Mouse (Mus musculus) thymus, postnatal 25 days (tissue): Measurements from ENCODE around the gene Doc2a.

ENCODE experiments used
- DNase-seq: peaks from one replicate; pipeline ENCODE4 v3.0.0; 2022

The Doc2a gene

GRCm38 (mm10) chr7:126847116-126847420 lies at the start of gene Doc2a:
Doc2a (plus strand) TSS chr7:126847416.
- no peak for DNase-seq

- no peak for DNase-seq
These were observed 48.8 kb upstream of the Doc2a start for GRCm38 (mm10) chr7:126798127-126799049.

GRCm38 (mm10) chr7:126799050-126799467 lies 48.2 kb upstream of the Doc2a start:
- DNase-seq, result peak; percentile 97

GRCm38 (mm10) chr7:126799468-126800268 lies 47.5 kb upstream of the Doc2a start:
- no peak for DNase-seq

- DNase-seq, result no peak
These were observed 46.8 kb upstream of the Doc2a start for GRCm38 (mm10) chr7:126800269-126801056.

- no peak for DNase-seq
These were observed 46.2 kb upstream of the Doc2a start for GRCm38 (mm10) chr7:126801057-126801422.

- DNase-seq, result no peak
These were observed 44.9 kb upstream of the Doc2a start for GRCm38 (mm10) chr7:126802134-126802889.

- DNase-seq, result no peak
These were observed 44.0 kb upstream of the Doc2a start for GRCm38 (mm10) chr7:126803181-126803580.

- no peak for DNase-seq
These were observed 43.5 kb upstream of the Doc2a start for GRCm38 (mm10) chr7:126803751-126804150.

- DNase-seq, result no peak
These were observed 40.3 kb upstream of the Doc2a start for GRCm38 (mm10) chr7:126806956-126807355.

GRCm38 (mm10) chr7:126807405-126807804 lies 39.8 kb upstream of the Doc2a start:
- no peak for DNase-seq

- peak; percentile 54 for DNase-seq
These were observed 38.3 kb upstream of the Doc2a start for GRCm38 (mm10) chr7:126808703-126809455.

GRCm38 (mm10) chr7:126809723-126810369 lies 37.4 kb upstream of the Doc2a start:
- no peak for DNase-seq

GRCm38 (mm10) chr7:126815726-126816222 lies 31.4 kb upstream of the Doc2a start:
- DNase-seq, result no peak

GRCm38 (mm10) chr7:126816494-126816893 lies 30.7 kb upstream of the Doc2a start:
- no peak for DNase-seq

- no peak for DNase-seq
These were observed 29.6 kb upstream of the Doc2a start for GRCm38 (mm10) chr7:126817595-126817994.

GRCm38 (mm10) chr7:126818818-126819217 lies 28.4 kb upstream of the Doc2a start:
- DNase-seq, result no peak

GRCm38 (mm10) chr7:126821835-126822511 lies 25.2 kb upstream of the Doc2a start:
- peak; percentile 80 for DNase-seq

GRCm38 (mm10) chr7:126822741-126823140 lies 24.5 kb upstream of the Doc2a start:
- no peak for DNase-seq

GRCm38 (mm10) chr7:126823202-126823711 lies 24.0 kb upstream of the Doc2a start:
- DNase-seq, result no peak
